Comparison of ENCODE assay signal across 8 mouse cellular contexts in genomic region chr4:66025393-66026062, GRCm38 (mm10).
DNase-seq lines count a peak whose midpoint lies in the region; ATAC-seq and TF ChIP-seq lines count a peak whose summit lies in the region.

No protein-coding gene starts in this region.

- ATAC-seq in hindbrain, embryonic 14.5 days (ENCODE audit: low FRiP score), result peak; percentile 70; the same call in 1 of the 2 replicates
- ATAC-seq in liver, postnatal 0 days, result no peak

- no peak for TF ChIP-seq CTCF in liver, postnatal 0 days (IDR thresholded peaks at IDR 0.05; ENCODE audit: low read depth)

- no peaks in the 10 kb centered on the region for H3K9me3 ChIP-seq in hindbrain, embryonic 14.5 days (ENCODE audit: control insufficient read depth, low read length)
- no peaks in the 10 kb centered on the region for H3K9me3 ChIP-seq in liver, postnatal 0 days (ENCODE audit: low read length)

- no peak overlapping the region for H3K9ac ChIP-seq in hindbrain, embryonic 14.5 days
- H3K9ac ChIP-seq in liver, postnatal 0 days (replicated peaks), result no peak overlapping the region

- 0 out of 2 replicates have a peak, but pooled peaks cover 3% of the 10 kb centered on the region for H3K4me1 ChIP-seq in hindbrain, embryonic 14.5 days (replicated peaks; ENCODE audit: control insufficient read depth, insufficient read depth, low read length)
- H3K4me1 ChIP-seq in liver, postnatal 0 days (ENCODE audit: insufficient read depth), result no peaks in the 10 kb centered on the region

- no peaks in the 10 kb centered on the region for H3K36me3 ChIP-seq in hindbrain, embryonic 14.5 days (replicated peaks; ENCODE audit: control insufficient read depth, insufficient read depth)
- H3K36me3 ChIP-seq in liver, postnatal 0 days (replicated peaks; ENCODE audit: insufficient read depth, low read length), result no peaks in the 10 kb centered on the region

- no peak overlapping the region for H3K4me2 ChIP-seq in hindbrain, embryonic 14.5 days (replicated peaks)
- no peak overlapping the region for H3K4me2 ChIP-seq in liver, postnatal 0 days (ENCODE audit: low read depth, low read length)

- H3K4me3 ChIP-seq in hindbrain, embryonic 14.5 days (replicated peaks; ENCODE audit: low read length), result no peak overlapping the region
- no peak overlapping the region for H3K4me3 ChIP-seq in liver, postnatal 0 days (ENCODE audit: low read depth, low read length)

- 15% methylated on average over 8 of the region's 8 CpGs for WGBS in hindbrain, embryonic 14.5 days
- WGBS in liver, postnatal 0 days (ENCODE audit: insufficient replicate concordance), result 67% methylated on average over 8 of the region's 8 CpGs

- no peak overlapping the region for H3K27ac ChIP-seq in hindbrain, embryonic 14.5 days
- H3K27ac ChIP-seq in liver, postnatal 0 days (ENCODE audit: low read depth), result no peak overlapping the region

- no peaks in the 10 kb centered on the region for H3K27me3 ChIP-seq in hindbrain, embryonic 14.5 days (ENCODE audit: control insufficient read depth, insufficient read depth, low read length)
- H3K27me3 ChIP-seq in liver, postnatal 0 days (ENCODE audit: insufficient read depth, low read length), result no peaks in the 10 kb centered on the region

- TF ChIP-seq EP300 in liver, postnatal 0 days (IDR thresholded peaks at IDR 0.05; ENCODE audit: low read depth), result no peak

- DNase-seq in layer of hippocampus, adult 11-12 months (ENCODE audit: low spot score), result peak; percentile 28
- DNase-seq in layer of hippocampus, postnatal 25 days (ENCODE audit: extremely low spot score in 1 of 2, low spot score in 1 of 2), result no peak
- DNase-seq in embryo, embryonic 10 days (ENCODE audit: low spot score), result peak; percentile 60
- peak; percentile 11 for DNase-seq in gastrocnemius, postnatal 10 days
- DNase-seq in hindbrain, embryonic 14.5 days (ENCODE audit: low spot score), result peak; percentile 61
- DNase-seq in mesoderm, embryonic 11.5 days (ENCODE audit: low read depth, low spot score), result peak; percentile 62
- DNase-seq in spleen, postnatal 10 days (ENCODE audit: low spot score in 2 of 2), result no peak
- DNase-seq in liver, postnatal 0 days, result no peak

Comparison
In these comparisons a context has a peak if more than half of its experiments do, and no peak if none do; other contexts are left out.
1. DNase-seq: peak in layer of hippocampus, adult 11-12 months (single experiment), embryo, embryonic 10 days (single experiment), gastrocnemius, postnatal 10 days (single experiment), hindbrain, embryonic 14.5 days (single experiment) and mesoderm, embryonic 11.5 days (single experiment); none in layer of hippocampus, postnatal 25 days (0 of 2), spleen, postnatal 10 days (0 of 2) and liver, postnatal 0 days (single experiment).